Mouse (Mus musculus) B cell, adult 67 days (primary cell): ENCODE data around the gene Heca. TPM values are rescaled to one million over a fixed set of nuclear protein-coding genes. Genes with fewer than 3 reads are reported as not detected.

Experiments used
- total RNA-seq, 2 experiments: library from RNA; stranded (reverse); gene quantifications; 4 replicates each; pipeline ENCODE4 v1.2.4; 2023

The Heca gene
- 10 to 100 TPM; 73.5 to 81.5 TPM for total RNA-seq

DNA sequence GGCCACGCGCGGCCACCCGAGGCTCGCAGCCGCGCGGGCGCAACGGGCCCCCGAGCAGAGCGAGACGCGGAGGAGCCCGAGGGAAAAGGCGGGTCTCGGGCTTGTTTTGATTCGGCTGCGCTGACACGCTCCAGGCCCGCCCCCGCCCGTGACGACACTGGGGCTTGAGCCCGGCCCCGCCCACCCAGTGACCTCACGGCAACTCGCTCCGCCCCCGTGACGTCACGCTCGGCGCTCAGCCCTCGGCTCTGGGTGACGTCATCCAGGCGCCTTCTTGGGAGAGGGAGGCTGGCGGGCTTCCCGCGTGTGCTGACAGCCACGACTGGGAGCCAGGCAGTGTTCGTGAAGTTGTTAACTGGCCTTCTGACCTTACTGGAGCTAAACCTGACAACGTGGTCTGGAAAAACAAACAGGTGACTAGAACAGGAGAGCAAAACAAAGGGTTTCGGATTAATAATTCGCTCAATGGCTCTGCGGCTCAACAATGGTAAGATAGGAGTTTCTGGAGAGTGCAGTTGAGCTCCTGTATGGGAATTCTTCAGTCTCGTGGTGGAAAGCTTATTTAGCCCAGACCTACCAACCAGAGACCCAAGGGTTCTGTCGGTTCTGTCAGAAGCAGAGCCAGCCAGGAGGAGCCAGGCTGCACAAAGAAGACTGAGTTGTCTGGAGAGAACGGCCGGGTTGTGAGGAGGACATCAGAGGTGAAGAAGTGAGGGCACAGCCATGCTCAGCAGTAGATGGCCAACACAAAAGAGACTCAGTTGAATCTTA, at the start of gene Heca:
Gene Heca, minus strand, starts transcription at position 108 of the 771 bp plus-strand sequence.

Other genes with a start within 250 kb of the Heca start
- gene Cited2, start 224.8 kb downstream of the Heca start, total RNA-seq: 10 to 100 TPM; 37.1 to 40.9 TPM
- under 1 TPM; 0.15 to 0.39 TPM for gene Txlnb, start 151.8 kb downstream of the Heca start, total RNA-seq
- gene Abracl, start 75.2 kb upstream of the Heca start, total RNA-seq: 10 to 100 TPM; 66.1 to 84.0 TPM
- gene Reps1, start 107.8 kb upstream of the Heca start, total RNA-seq: 10 to 100 TPM; 51.5 to 63.4 TPM